Mouse (Mus musculus): Measurements from ENCODE around the gene Arsb. TPM values are rescaled to one million over a fixed set of nuclear protein-coding genes. Genes with fewer than 3 reads are reported as not detected.

Arsb gene
- polyA plus RNA-seq, 1 experiment: 114 TPM

DNA sequence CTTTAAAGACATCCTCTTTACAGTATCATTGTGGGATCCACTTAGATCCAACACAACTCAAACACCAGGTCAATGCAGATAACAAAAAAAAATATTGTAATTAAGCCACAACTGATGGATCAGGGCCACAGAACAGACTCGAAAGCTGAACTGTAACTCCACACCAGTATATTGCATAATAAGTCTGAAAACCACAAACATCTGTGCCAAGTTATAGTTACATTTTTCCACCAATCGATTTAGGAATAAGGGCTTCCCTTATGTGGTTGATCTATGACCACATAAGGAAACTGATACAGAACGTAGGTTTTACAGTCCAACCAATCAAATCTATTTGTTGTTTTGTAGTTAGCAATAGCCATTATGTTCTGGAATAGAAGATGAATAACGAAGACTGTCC, 16.3 kb upstream of the Arsb start:
- Histone ChIP-seq H3K36me3 (ENCODE audit: control insufficient read depth, insufficient read depth, low read length) (no peaks in the 10 kb centered on the region), H3K27ac (ENCODE audit: insufficient read depth, low read depth, low read length) (no peak overlapping the region), H3K27me3 (replicated peaks; ENCODE audit: control insufficient read depth, insufficient read depth, low read length) (no peaks in the 10 kb centered on the region), H3K4me1 (ENCODE audit: control insufficient read depth, insufficient read depth, low read length) (no peaks in the 10 kb centered on the region), H3K4me3 (ENCODE audit: insufficient read depth, low read depth, low read length) (no peak overlapping the region)
- DNase-seq: no peak
- 87% methylated on average over 4 of the region's 4 CpGs for WGBS
- TF ChIP-seq POLR2A (IDR thresholded peaks at IDR 0.05; ENCODE audit: low read depth, low read length): no peak
- TF ChIP-seq CTCF (conservative IDR thresholded peaks at IDR 0.05; ENCODE audit: insufficient read depth, insufficient read length, low read depth, low read length): no peak

DNA sequence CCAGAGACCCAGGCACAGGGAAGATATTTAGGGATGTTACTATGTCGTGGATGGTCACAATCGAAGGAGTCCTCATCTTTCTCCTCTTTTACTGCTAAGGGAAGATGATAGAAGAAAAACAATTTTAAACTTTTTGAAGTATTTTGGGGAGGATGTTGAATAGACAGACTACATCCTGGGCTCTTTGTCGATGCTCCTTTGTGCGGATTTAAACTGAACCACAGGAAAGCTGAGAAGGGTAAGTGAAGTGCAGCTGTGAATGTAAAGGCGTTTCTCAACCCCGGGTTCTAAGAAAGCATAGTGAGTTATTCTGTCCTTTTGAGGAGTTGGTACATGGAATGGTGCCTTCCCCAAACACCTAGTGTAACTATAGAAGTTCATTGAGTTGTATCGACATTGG, 14.8 kb upstream of the Arsb start:
- Histone ChIP-seq H3K36me3 (ENCODE audit: control insufficient read depth, insufficient read depth, low read length) (no peaks in the 10 kb centered on the region), H3K4me3 (ENCODE audit: insufficient read depth, low read depth, low read length) (no peak overlapping the region)

DNA sequence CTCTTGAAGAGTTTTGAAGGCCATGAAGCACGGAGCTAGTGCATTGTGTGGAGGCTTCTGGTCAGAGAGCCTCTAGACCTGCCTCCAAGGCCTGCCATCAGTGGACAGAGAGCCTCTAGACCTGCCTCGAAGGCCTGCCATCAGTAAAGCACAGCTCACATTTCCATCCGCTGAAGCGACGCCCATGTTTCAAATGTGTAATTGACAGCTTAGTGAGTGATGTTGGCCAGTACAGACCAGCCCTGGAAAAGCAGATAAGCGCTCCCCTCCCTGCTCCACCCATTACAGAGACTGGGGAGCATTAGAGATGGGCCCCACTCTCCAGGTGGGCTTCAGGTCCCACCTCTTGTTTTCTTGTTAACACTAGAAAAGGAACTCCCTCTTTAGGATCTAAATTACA, 13.9 kb upstream of the Arsb start:
- Histone ChIP-seq H3K27me3 (replicated peaks; ENCODE audit: control insufficient read depth, insufficient read depth, low read length) (no peaks in the 10 kb centered on the region), H3K36me3 (ENCODE audit: control insufficient read depth, insufficient read depth, low read length) (no peaks in the 10 kb centered on the region), H3K4me3 (ENCODE audit: insufficient read depth, low read depth, low read length) (no peak overlapping the region), H3K27ac (ENCODE audit: insufficient read depth, low read depth, low read length) (no peak overlapping the region), H3K4me1 (ENCODE audit: control insufficient read depth, insufficient read depth, low read length) (no peaks in the 10 kb centered on the region)
- TF ChIP-seq CTCF (conservative IDR thresholded peaks at IDR 0.05; ENCODE audit: insufficient read depth, insufficient read length, low read depth, low read length): no peak
- TF ChIP-seq POLR2A (IDR thresholded peaks at IDR 0.05; ENCODE audit: low read depth, low read length): no peak
- DNase-seq: no peak
- 93% methylated on average over 6 of the region's 6 CpGs for WGBS

More for the DNA sequence above, 14.8 kb upstream of the Arsb start:
- 92% methylated on average over 7 of the region's 7 CpGs for WGBS
- no peaks in the 10 kb centered on the region for H3K4me1 ChIP-seq (ENCODE audit: control insufficient read depth, insufficient read depth, low read length)
- DNase-seq: no peak
- H3K27ac ChIP-seq (ENCODE audit: insufficient read depth, low read depth, low read length): no peak overlapping the region
- no peaks in the 10 kb centered on the region for H3K27me3 ChIP-seq (replicated peaks; ENCODE audit: control insufficient read depth, insufficient read depth, low read length)
- TF ChIP-seq POLR2A (IDR thresholded peaks at IDR 0.05; ENCODE audit: low read depth, low read length) (no peak), CTCF (conservative IDR thresholded peaks at IDR 0.05; ENCODE audit: insufficient read depth, insufficient read length, low read depth, low read length) (no peak)

DNA sequence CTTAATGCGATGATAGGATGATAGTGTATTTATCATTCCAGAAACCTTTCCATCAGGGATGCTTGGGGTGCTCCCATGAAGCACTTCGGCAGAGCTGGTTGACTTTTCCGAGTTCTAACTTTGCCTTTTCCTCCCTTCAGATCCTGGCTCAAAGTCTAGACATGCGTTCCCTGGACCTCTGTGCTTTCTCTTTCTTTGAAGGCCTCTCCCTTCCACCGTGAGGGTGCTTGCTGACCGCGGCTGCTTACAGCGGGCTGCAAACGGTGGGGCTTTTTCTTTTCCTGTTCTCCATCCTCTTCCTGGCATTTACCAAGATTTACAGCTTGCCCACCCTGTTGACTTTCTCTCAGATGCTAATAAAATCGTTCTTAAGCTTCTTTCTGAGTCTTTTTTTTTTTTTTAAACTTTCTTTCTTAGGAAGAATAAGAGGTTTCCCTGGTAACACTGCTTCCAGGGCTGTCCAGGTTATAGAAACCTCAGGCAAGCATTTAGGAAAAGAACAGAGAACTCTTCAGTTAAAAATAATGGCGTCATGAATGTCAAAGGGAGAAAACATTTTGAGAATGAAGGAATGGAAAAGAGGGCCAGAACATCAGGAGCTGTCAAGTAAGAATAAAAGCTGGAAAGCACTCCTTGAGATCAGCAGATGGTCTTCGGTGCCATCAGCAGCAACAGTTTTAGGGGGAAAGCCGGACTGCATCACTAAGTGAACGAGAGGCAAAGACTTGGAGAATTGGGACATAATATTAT, 13.1 kb upstream of the Arsb start:
- Histone ChIP-seq H3K4me1 (ENCODE audit: control insufficient read depth, insufficient read depth, low read length) (no peaks in the 10 kb centered on the region), H3K27ac (ENCODE audit: insufficient read depth, low read depth, low read length) (no peak overlapping the region), H3K4me3 (ENCODE audit: insufficient read depth, low read depth, low read length) (no peak overlapping the region), H3K27me3 (replicated peaks; ENCODE audit: control insufficient read depth, insufficient read depth, low read length) (no peaks in the 10 kb centered on the region), H3K36me3 (ENCODE audit: control insufficient read depth, insufficient read depth, low read length) (no peaks in the 10 kb centered on the region)
- TF ChIP-seq CTCF (conservative IDR thresholded peaks at IDR 0.05; ENCODE audit: insufficient read depth, insufficient read length, low read depth, low read length): no peak
- no peak for TF ChIP-seq POLR2A (IDR thresholded peaks at IDR 0.05; ENCODE audit: low read depth, low read length)
- DNase-seq: no peak
- WGBS: 50% methylated on average over 14 of the region's 14 CpGs

DNA sequence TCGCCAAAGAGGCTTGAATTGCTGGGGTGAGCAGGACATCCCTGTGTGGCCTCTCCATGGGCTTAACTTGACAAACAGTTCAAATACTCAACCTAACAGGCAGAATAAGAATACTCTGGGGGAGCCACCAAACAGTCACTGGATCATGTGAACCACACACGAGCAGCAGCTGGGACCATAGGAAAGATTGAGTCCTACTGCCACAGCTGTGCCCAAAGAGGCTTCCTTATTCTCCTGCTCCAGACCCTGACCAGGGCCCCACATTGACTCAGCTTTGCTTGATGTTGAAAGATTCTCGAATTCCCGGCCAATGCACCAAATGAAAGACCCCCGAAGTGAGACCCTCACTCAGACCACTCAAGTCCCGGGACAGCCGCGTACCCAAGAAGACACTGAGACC, 9.6 kb upstream of the Arsb start:
- 96% methylated on average over 8 of the region's 8 CpGs for WGBS
- no peak overlapping the region for H3K4me3 ChIP-seq (ENCODE audit: insufficient read depth, low read depth, low read length)
- no peaks in the 10 kb centered on the region for H3K27me3 ChIP-seq (replicated peaks; ENCODE audit: control insufficient read depth, insufficient read depth, low read length)
- TF ChIP-seq POLR2A (IDR thresholded peaks at IDR 0.05; ENCODE audit: low read depth, low read length): no peak
- TF ChIP-seq CTCF (conservative IDR thresholded peaks at IDR 0.05; ENCODE audit: insufficient read depth, insufficient read length, low read depth, low read length): no peak
- H3K4me1 ChIP-seq (ENCODE audit: control insufficient read depth, insufficient read depth, low read length): no peaks in the 10 kb centered on the region
- no peak for DNase-seq
- no peak overlapping the region for H3K27ac ChIP-seq (ENCODE audit: insufficient read depth, low read depth, low read length)
- H3K36me3 ChIP-seq (ENCODE audit: control insufficient read depth, insufficient read depth, low read length): no peaks in the 10 kb centered on the region

DNA sequence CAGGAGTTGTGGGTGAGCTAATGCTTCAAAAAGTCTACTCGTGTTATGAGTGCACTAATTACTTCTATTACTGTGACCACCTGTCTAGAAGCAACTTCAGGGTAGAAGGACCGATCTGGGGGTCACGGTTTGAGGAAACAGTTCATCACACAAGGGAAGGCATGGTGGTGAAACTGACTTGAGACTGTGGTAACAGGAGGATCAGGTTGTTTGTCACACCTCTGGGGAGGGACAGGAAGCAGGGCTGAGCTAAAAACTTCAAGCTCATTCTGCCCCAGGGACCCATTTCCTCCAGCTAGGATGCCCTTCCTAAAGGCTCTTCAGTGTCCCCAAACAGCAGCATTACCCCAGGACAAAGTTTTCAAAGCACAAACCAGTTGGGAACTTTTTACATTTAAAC, 8.6 kb upstream of the Arsb start:
- WGBS: 71% methylated on average over 3 of the region's 3 CpGs
- Histone ChIP-seq H3K36me3 (ENCODE audit: control insufficient read depth, insufficient read depth, low read length) (no peaks in the 10 kb centered on the region), H3K27ac (ENCODE audit: insufficient read depth, low read depth, low read length) (no peak overlapping the region), H3K27me3 (replicated peaks; ENCODE audit: control insufficient read depth, insufficient read depth, low read length) (no peaks in the 10 kb centered on the region), H3K4me1 (ENCODE audit: control insufficient read depth, insufficient read depth, low read length) (no peaks in the 10 kb centered on the region), H3K4me3 (ENCODE audit: insufficient read depth, low read depth, low read length) (no peak overlapping the region)
- TF ChIP-seq CTCF (conservative IDR thresholded peaks at IDR 0.05; ENCODE audit: insufficient read depth, insufficient read length, low read depth, low read length): no peak
- TF ChIP-seq POLR2A (IDR thresholded peaks at IDR 0.05; ENCODE audit: low read depth, low read length): no peak
- DNase-seq: no peak

DNA sequence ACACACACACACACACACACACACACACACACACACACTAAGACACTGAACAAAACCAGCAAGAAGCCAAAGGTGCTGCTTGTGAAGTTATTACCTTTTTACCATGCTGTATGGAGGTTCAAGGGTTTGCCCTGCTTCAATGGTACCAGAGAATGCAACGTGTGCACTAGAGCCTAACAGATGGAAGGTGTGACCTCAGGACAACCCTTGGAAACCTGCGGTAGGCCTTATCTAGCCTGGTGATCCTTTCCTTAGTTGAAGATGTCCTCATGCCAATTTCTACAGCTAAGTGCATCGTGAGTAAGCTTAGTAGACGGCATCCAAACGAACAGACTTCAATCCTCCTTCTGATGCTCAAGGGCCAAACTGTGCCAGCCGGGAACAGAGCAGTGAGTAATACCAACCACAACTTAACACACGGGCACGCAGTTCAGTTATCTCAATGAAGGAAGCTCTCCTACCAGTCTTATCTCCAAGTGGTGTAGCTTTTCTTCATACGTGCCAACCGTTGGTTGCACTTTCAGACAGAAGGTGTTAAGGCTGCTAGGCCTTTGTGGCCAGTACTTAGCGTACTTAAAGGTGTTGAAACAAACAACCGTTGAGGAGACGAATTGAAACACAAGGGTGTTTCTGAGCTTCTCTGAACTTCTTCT, 7.0 kb upstream of the Arsb start:
- Histone ChIP-seq H3K36me3 (ENCODE audit: control insufficient read depth, insufficient read depth, low read length) (no peaks in the 10 kb centered on the region), H3K27ac (ENCODE audit: insufficient read depth, low read depth, low read length) (no peak overlapping the region), H3K27me3 (replicated peaks; ENCODE audit: control insufficient read depth, insufficient read depth, low read length) (no peaks in the 10 kb centered on the region), H3K4me1 (ENCODE audit: control insufficient read depth, insufficient read depth, low read length) (no peaks in the 10 kb centered on the region), H3K4me3 (ENCODE audit: insufficient read depth, low read depth, low read length) (no peak overlapping the region)
- WGBS: 80% methylated on average over 13 of the region's 13 CpGs
- TF ChIP-seq CTCF (conservative IDR thresholded peaks at IDR 0.05; ENCODE audit: insufficient read depth, insufficient read length, low read depth, low read length) (no peak), POLR2A (IDR thresholded peaks at IDR 0.05; ENCODE audit: low read depth, low read length) (no peak)
- no peak for DNase-seq

Data from kidney, adult 2 months (tissue).